Mouse (Mus musculus) forebrain, embryonic 13.5 days (tissue): ENCODE data around the gene Scnn1a. TPM values are rescaled to one million over a fixed set of nuclear protein-coding genes. Genes with fewer than 3 reads are reported as not detected.

Experiments used
- ATAC-seq: fragments of 200-750 bp; cut with Nextera tagmentation; 2 replicates; pipeline ENCODE4 v1.8.0; 2017
- H3K27ac ChIP-seq: fragments of 300-500 bp; sonication (generic); 2 replicates; pipeline ENCODE4 v1.5.1; 2015; ENCODE audit warnings: inconsistent platforms, mild to moderate bottlenecking, moderate library complexity
- H3K27me3 ChIP-seq: fragments of 300-500 bp; sonication (generic); 2 replicates; pipeline ENCODE4 v1.6.1; 2015; ENCODE audit warnings: mild to moderate bottlenecking, inconsistent platforms
- H3K36me3 ChIP-seq: fragments of 300-500 bp; sonication (generic); 2 replicates; pipeline ENCODE4 v1.6.1; 2015; ENCODE audit warnings: mild to moderate bottlenecking, inconsistent platforms; ENCODE audit not compliant: poor library complexity, severe bottlenecking
- H3K4me1 ChIP-seq: fragments of 300-500 bp; sonication (generic); 2 replicates; pipeline ENCODE4 v1.6.1; 2015; ENCODE audit warnings: inconsistent platforms
- H3K4me2 ChIP-seq: fragments of 300-500 bp; sonication (generic); 2 replicates; pipeline ENCODE4 v1.6.1; 2015; ENCODE audit warnings: inconsistent platforms, mild to moderate bottlenecking, moderate library complexity
- H3K4me3 ChIP-seq: fragments of 300-500 bp; sonication (generic); 2 replicates; pipeline ENCODE4 v1.5.1; 2015; ENCODE audit warnings: mild to moderate bottlenecking, inconsistent platforms
- H3K9ac ChIP-seq: fragments of 300-500 bp; sonication (generic); 2 replicates; pipeline ENCODE4 v1.6.1; 2015; ENCODE audit warnings: mild to moderate bottlenecking, inconsistent platforms
- H3K9me3 ChIP-seq: fragments of 300-500 bp; sonication (generic); replicated peaks from 2 replicates; pipeline ENCODE4 v1.6.1; 2016; ENCODE audit warnings: inconsistent platforms
- WGBS: fragments of 180-500 bp; shearing (Covaris S2); methylation state at CpG from one replicate; pipeline ENCODE4 v1.1.7; 2015; 5-methylcytosine and 5-hydroxymethylcytosine counted together
- polyA plus RNA-seq: library from polyadenylated mRNA; unstranded; fragments of >200 nt; fragmentation: Nextera tagmentation; extraction: Ambion mirVana; gene quantifications from 2 replicates; pipeline ENCODE4 v1.2.1, GENCODE M21; 2015

Scnn1a gene
- polyA plus RNA-seq, 1 experiment from 2014 or later, result 0.13 TPM

GRCm38 (mm10) chr6:125312581-125313355, 7.7 kb upstream of the Scnn1a start:
- H3K27me3 ChIP-seq, result peaks cover 17% of the 10 kb centered on the region; the same call in 1 of the 2 replicates
- no peaks in the 10 kb centered on the region for H3K36me3 ChIP-seq
- H3K9me3 ChIP-seq, result no peaks in the 10 kb centered on the region
- ATAC-seq, result no peak
- H3K4me1 ChIP-seq, result peaks cover 29% of the 10 kb centered on the region
- WGBS, result 73% methylated on average over 22 of the region's 22 CpGs
- peak overlapping the region; percentile 63 for H3K4me2 ChIP-seq
- H3K4me3 ChIP-seq, result peak overlapping the region; percentile 37
- H3K9ac ChIP-seq, result peak overlapping the region; percentile 66
- no peak overlapping the region for H3K27ac ChIP-seq

GRCm38 (mm10) chr6:125313546-125314230, 6.8 kb upstream of the Scnn1a start, which contains the start of gene Ltbr:
Gene Ltbr, minus strand, starts transcription at chr6:125313885.
- Histone ChIP-seq H3K27ac (no peak within 1 kb of the TSS), H3K4me2 (peak within 1 kb of the TSS; percentile 63), H3K27me3 (peaks cover 18% of the 10 kb centered on the region), H3K9me3 (no peaks in the 10 kb centered on the region), H3K36me3 (no peaks in the 10 kb centered on the region), H3K9ac (peak within 1 kb of the TSS; percentile 66), H3K4me3 (peak within 1 kb of the TSS; percentile 37), H3K4me1 (peaks cover 28% of the 10 kb centered on the region)
- 4% methylated on average over 27 of the region's 46 CpGs for WGBS
- ATAC-seq, result peak; percentile 55; the same call in 1 of the 2 replicates

- Histone ChIP-seq H3K36me3 (no peaks in the 10 kb centered on the region), H3K4me3 (peak overlapping the region; percentile 37)
- 67% methylated on average over 7 of the region's 7 CpGs for WGBS
Measured at GRCm38 (mm10) chr6:125314231-125314563, 6.3 kb upstream of the Scnn1a start.

GRCm38 (mm10) chr6:125314746-125315145, 5.7 kb upstream of the Scnn1a start:
- Histone ChIP-seq H3K9ac (no peak overlapping the region), H3K4me1 (peaks cover 20% of the 10 kb centered on the region), H3K27me3 (peaks cover 28% of the 10 kb centered on the region), H3K27ac (no peak overlapping the region), H3K4me2 (no peak overlapping the region), H3K4me3 (no peak overlapping the region), H3K36me3 (no peaks in the 10 kb centered on the region), H3K9me3 (no peaks in the 10 kb centered on the region)
- ATAC-seq, result no peak
- 81% methylated on average over 6 of the region's 6 CpGs for WGBS

More at GRCm38 (mm10) chr6:125314231-125314563, 6.3 kb upstream of the Scnn1a start:
- Histone ChIP-seq H3K4me2 (peak overlapping the region; percentile 63), H3K9me3 (no peaks in the 10 kb centered on the region), H3K27me3 (peaks cover 23% of the 10 kb centered on the region), H3K9ac (peak overlapping the region; percentile 66), H3K27ac (no peak overlapping the region), H3K4me1 (peaks cover 23% of the 10 kb centered on the region)
- ATAC-seq, result peak; percentile 43; the same call in 1 of the 2 replicates

GRCm38 (mm10) chr6:125317077-125317476, 3.4 kb upstream of the Scnn1a start:
- WGBS, result 63% methylated on average over 7 of the region's 7 CpGs
- H3K36me3 ChIP-seq, result no peaks in the 10 kb centered on the region
- H3K4me2 ChIP-seq, result no peak overlapping the region
- no peaks in the 10 kb centered on the region for H3K9me3 ChIP-seq
- H3K27me3 ChIP-seq, result peaks cover 51% of the 10 kb centered on the region
- no peak overlapping the region for H3K27ac ChIP-seq
- ATAC-seq, result no peak
- no peak overlapping the region for H3K4me3 ChIP-seq
- peaks cover 26% of the 10 kb centered on the region for H3K4me1 ChIP-seq
- H3K9ac ChIP-seq, result no peak overlapping the region

- ATAC-seq, result no peak
- 72% methylated on average over 15 of the region's 15 CpGs for WGBS
- H3K4me3 ChIP-seq, result no peak overlapping the region
- H3K9me3 ChIP-seq, result no peaks in the 10 kb centered on the region
- H3K27me3 ChIP-seq, result peaks cover 46% of the 10 kb centered on the region
- H3K4me2 ChIP-seq, result no peak overlapping the region
- no peaks in the 10 kb centered on the region for H3K36me3 ChIP-seq
- H3K4me1 ChIP-seq, result peaks cover 8% of the 10 kb centered on the region; the same call in 1 of the 2 replicates
- no peak overlapping the region for H3K9ac ChIP-seq
- H3K27ac ChIP-seq, result no peak overlapping the region
Measured at GRCm38 (mm10) chr6:125318981-125319918, 1.2 kb upstream of the Scnn1a start.

- Histone ChIP-seq H3K9ac (no peak overlapping the region), H3K27me3 (peaks cover 41% of the 10 kb centered on the region), H3K4me1 (peaks cover 6% of the 10 kb centered on the region; the same call in 1 of the 2 replicates), H3K27ac (no peak overlapping the region), H3K36me3 (no peaks in the 10 kb centered on the region), H3K4me3 (no peak overlapping the region), H3K9me3 (no peaks in the 10 kb centered on the region), H3K4me2 (no peak overlapping the region)
- ATAC-seq, result no peak
Measured at GRCm38 (mm10) chr6:125319919-125320296, 551 bp upstream of the Scnn1a start.

GRCm38 (mm10) chr6:125321114-125321855, 826 bp downstream of the Scnn1a start:
- Histone ChIP-seq H3K4me3 (no peak overlapping the region), H3K9me3 (no peaks in the 10 kb centered on the region), H3K36me3 (no peaks in the 10 kb centered on the region), H3K4me2 (no peak overlapping the region), H3K4me1 (peaks cover 6% of the 10 kb centered on the region; the same call in 1 of the 2 replicates), H3K27ac (no peak overlapping the region), H3K27me3 (peaks cover 41% of the 10 kb centered on the region), H3K9ac (no peak overlapping the region)
- WGBS, result 6% methylated on average over 26 of the region's 26 CpGs
- no peak for ATAC-seq

- Histone ChIP-seq H3K9me3 (no peaks in the 10 kb centered on the region), H3K9ac (no peak overlapping the region), H3K27me3 (peaks cover 41% of the 10 kb centered on the region), H3K4me3 (no peak overlapping the region), H3K27ac (no peak overlapping the region), H3K4me2 (no peak overlapping the region), H3K4me1 (peaks cover 6% of the 10 kb centered on the region; the same call in 1 of the 2 replicates), H3K36me3 (no peaks in the 10 kb centered on the region)
- no peak for ATAC-seq
- WGBS, result 48% methylated on average over 13 of the region's 13 CpGs
Measured at GRCm38 (mm10) chr6:125322794-125323193, 2.3 kb downstream of the Scnn1a start.

- ATAC-seq, result no peak
- Histone ChIP-seq H3K27ac (no peak overlapping the region), H3K4me3 (no peak overlapping the region), H3K4me2 (no peak overlapping the region), H3K4me1 (peaks cover 6% of the 10 kb centered on the region; the same call in 1 of the 2 replicates), H3K9ac (no peak overlapping the region), H3K36me3 (no peaks in the 10 kb centered on the region), H3K27me3 (peaks cover 41% of the 10 kb centered on the region), H3K9me3 (no peaks in the 10 kb centered on the region)
- 69% methylated on average over 6 of the region's 6 CpGs for WGBS
Measured at GRCm38 (mm10) chr6:125323547-125323946, 3.1 kb downstream of the Scnn1a start.

- no peak for ATAC-seq
- no peaks in the 10 kb centered on the region for H3K9me3 ChIP-seq
Measured at GRCm38 (mm10) chr6:125325337-125325736, 4.9 kb downstream of the Scnn1a start.

More at GRCm38 (mm10) chr6:125325337-125325736, 4.9 kb downstream of the Scnn1a start:
- Histone ChIP-seq H3K27me3 (peaks cover 24% of the 10 kb centered on the region), H3K4me3 (no peak overlapping the region), H3K4me2 (no peak overlapping the region), H3K9ac (no peak overlapping the region), H3K27ac (no peak overlapping the region), H3K4me1 (peaks cover 6% of the 10 kb centered on the region; the same call in 1 of the 2 replicates), H3K36me3 (no peaks in the 10 kb centered on the region)
- 77% methylated on average over 6 of the region's 6 CpGs for WGBS
